Mouse (Mus musculus): Measurements from ENCODE around the gene Cacng2.

The Cacng2 gene

GRCm38 (mm10) chr15:78119704-78120103 lies at the start of gene Cacng2:
Cacng2 (minus strand) TSS chr15:78120028.
- in situ Hi-C loops (cut with MboI, MseI) = no loop called here

DNA sequence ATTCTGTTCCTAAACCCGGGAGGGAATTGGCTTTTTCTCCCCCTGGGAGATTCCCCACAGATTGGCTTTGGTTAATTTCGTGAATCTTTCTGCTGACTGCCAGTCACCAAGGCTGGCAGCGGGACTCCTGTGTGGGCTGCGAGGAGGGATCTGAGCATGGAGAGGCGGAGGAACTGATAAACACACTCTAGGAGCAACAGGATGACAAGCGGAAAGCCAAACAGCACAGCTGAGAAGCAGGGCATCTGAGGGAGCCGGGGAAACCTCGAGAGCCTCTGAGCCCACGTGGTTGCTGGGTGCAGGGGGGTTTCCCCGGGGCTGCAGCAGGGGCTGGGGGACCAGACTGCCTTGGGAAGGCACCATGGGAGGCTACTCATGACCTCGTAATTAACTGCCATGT lies 49.7 kb upstream of the Cacng2 start:
- in situ Hi-C loops (cut with MboI, MseI) = no loop called here

GRCm38 (mm10) chr15:78165292-78165691 lies 45.5 kb upstream of the Cacng2 start:
- in situ Hi-C loops (cut with MboI, MseI) = no loop called here

GRCm38 (mm10) chr15:78164466-78164865 lies 44.6 kb upstream of the Cacng2 start:
- in situ Hi-C loops (cut with MboI, MseI) = no loop called here

DNA sequence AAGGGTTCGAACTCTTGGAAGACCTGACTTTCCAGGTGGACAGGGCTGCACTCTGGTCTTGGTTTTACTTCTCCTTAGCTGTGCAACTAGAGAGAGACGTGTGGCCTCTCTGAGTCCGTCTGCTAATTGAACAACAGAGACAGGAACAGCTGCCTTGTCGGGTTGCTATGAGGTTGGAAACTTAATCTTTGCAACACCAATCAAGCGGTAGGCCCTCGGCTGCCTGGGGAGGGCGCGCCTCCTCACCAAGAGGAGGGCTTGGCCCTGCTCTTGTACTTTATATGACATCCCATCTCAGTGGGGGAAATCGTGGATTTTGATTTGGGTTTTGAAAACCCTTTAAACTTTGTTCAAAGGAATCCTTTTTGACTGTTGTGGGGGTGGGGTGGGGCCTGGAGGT lies 42.1 kb upstream of the Cacng2 start:
- in situ Hi-C loops (cut with MboI, MseI) = no loop called here

- in situ Hi-C loops (cut with MboI, MseI) = no loop called here
Observed at GRCm38 (mm10) chr15:78158335-78158734, 38.5 kb upstream of the Cacng2 start.

DNA sequence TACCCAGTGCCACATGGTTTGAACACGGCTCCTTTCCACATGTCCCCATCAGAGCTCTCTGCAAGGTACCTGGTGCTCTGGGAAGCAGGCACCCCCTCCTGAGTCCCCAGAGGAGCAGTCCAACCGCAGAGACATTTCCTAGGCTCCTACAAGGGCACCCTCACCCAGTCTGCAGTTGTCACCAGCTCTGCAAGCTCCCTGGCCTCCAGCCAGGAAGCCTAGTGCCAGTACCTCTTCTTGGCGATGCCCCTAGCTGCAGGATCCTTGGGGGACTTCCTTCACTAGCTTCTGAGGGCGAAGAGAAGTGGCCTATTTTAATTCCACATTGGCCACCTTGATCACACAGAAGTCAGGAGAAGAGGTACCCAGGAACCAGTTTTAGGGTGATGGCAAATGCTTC lies 38.0 kb upstream of the Cacng2 start:
- in situ Hi-C loops (cut with MboI, MseI) = no loop called here

GRCm38 (mm10) chr15:78157330-78157729 lies 37.5 kb upstream of the Cacng2 start:
- in situ Hi-C loops (cut with MboI, MseI) = no loop called here

GRCm38 (mm10) chr15:78155421-78155820 lies 35.6 kb upstream of the Cacng2 start:
- in situ Hi-C loops (cut with MboI, MseI) = no loop called here

GRCm38 (mm10) chr15:78153045-78153775 lies 33.4 kb upstream of the Cacng2 start:
- in situ Hi-C loops (cut with MboI, MseI) = no loop called here

DNA sequence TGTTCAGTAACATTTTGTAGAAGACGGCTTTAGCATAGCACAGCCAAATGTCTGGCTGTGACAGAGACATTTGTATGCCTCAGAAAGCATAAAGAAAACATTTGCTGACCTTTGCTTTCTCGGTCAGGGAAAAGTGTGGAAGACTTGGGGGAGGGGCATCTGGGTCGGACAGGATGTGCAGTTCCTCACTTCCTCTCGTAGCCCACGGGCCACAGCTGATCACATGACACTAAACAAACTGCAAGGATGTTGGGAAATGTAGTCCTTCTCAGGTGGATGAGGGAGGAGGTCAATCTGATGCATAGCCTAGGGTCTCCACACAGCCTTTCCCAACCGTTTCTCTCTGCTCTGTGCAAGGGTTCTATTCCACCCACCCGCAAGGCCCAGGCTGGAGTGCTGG lies 28.7 kb upstream of the Cacng2 start:
- in situ Hi-C loops (cut with MboI, MseI) = no loop called here

- in situ Hi-C loops (cut with MboI, MseI) = no loop called here
Observed at GRCm38 (mm10) chr15:78140226-78140625, 20.4 kb upstream of the Cacng2 start.

- in situ Hi-C loops (cut with MboI, MseI) = no loop called here
Observed at GRCm38 (mm10) chr15:78134606-78135005, 14.8 kb upstream of the Cacng2 start.

- in situ Hi-C loops (cut with MboI, MseI) = no loop called here
Observed at GRCm38 (mm10) chr15:78133389-78133788, 13.6 kb upstream of the Cacng2 start.

DNA sequence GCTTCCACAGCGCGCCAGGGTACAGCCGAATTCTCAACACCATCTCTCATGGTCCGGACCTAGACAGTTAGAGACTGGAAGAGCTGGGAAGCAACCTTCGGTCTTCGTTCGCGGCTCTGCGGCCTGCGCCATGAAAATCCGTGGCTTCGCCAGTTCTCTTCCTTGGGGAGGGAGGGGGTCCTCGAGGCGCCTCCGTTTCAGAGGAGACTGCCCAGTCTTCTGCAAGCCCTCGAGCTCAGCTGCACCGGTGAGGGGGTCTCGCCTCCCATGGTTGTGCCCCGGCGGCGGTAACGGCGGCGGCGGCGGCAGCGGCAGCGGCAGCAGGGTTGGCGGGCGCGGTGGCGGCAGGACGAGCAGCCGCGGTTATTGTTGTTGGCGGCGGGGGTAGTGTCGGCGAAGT lies 580 bp downstream of the Cacng2 start:
- in situ Hi-C loops (cut with MboI, MseI) = no loop called here

DNA sequence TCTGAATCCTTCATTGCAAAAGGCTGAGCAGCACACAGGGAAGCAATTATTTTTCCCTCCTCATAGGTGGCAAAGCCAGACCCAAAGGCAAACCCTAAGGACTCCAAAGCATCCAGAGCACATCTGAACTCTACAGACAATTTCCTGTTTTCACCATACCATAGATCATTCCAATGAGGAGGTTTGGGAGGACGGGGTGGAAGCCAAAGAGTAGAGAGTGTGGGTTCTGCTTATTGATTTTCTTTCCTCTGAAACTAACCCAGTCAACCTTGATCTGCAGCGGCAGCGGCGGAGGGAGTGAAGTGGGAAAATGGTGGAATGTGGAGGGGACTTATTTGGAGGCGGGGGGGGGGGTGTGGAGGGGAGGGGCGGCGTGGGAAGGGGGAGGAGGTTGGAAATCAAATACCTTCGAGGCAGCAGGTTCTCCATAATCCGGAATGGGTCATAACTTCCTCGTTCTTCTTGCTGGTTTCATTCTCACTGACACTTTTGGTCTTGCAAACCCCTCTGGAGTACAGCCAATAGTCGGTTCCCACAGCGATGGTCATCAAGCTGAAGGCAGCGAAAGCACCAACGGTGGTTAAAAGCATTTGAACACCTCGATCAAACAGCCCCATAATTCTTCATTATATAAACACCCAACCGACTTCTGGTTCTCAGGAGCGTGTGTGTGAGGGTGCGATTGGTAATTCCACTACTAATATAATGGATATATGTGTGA lies 1.4 kb downstream of the Cacng2 start:
- in situ Hi-C loops (cut with MboI, MseI) = no loop called here

DNA sequence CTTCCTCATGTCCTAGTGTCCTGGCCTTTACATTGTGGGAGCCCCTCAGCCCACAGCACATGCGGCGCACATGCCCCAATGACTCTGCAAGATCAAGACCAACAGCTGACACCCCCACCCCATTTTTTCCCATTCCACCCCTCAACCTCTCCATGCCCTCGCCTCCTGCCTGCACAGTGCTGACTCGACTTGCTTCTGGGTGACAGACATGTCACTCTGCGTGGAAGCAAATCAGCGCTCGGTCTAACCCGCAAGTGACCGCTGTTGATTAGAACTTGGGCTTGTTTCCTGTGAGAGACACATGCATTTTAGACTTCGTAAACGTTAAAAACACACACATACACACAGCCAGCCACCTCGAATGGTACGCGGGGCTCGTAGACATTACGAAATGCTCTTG lies 2.1 kb downstream of the Cacng2 start:
- in situ Hi-C loops (cut with MboI, MseI) = no loop called here

DNA sequence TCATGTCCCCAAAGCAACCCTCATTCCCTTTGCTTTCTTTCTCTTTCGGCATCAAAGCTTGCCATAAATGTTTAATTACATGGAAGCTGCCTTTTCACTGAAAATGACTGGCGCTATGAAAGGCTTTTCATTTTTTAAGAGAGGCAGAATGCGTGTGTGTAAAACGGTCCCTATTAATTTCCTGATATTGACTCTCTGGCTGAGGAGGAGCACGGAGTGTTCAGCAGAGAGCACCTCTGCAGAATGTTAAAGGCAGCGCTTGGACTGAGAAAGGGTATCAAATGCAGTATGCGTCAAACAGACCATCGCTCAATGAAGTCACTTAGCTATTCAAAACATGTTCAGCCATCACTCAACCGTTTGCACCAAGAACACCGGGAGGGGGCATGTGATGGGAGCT lies 2.9 kb downstream of the Cacng2 start:
- in situ Hi-C loops (cut with MboI, MseI) = no loop called here

GRCm38 (mm10) chr15:78116244-78116643 lies 3.6 kb downstream of the Cacng2 start:
- in situ Hi-C loops (cut with MboI, MseI) = no loop called here

DNA sequence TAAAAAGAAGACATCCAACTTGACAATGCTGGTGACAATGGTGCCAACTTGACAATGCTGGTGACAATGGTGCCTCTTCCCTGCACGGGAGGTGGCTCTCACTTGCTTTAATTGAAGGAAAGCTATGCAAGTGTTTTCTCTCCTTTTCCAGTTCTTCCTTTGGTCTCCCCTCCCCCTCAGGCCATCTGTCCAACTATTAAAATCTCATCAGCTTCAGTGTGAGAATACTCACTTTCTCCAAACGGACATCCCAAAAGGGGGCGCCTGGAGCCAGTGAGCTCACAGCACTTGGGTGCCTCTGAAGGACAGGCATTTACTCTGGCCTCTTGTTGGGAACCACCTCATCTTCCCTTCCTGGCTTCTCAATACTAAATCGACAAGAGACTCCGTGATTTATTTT lies 20.3 kb downstream of the Cacng2 start:
- in situ Hi-C loops (cut with MboI, MseI) = no loop called here

DNA sequence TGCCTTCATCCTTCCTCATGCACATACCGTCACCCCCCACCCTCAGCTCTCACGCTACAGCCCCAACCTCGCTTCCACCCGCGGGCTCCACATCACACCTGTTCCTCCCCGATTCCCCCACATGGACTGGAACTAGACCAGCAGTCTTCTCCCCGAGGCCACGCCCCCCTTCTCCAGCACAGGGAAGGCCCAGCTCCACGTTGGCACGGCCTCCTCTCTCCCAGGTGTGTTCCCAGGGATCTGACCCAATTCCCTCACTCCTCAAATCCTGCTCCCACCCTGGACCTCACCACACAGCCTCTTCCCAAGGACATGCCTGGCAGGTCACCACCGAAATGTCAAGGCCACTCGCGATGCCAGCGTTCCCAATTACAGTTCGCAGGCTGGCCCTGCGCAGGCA lies 23.8 kb downstream of the Cacng2 start:
- in situ Hi-C loops (cut with MboI, MseI) = no loop called here

DNA sequence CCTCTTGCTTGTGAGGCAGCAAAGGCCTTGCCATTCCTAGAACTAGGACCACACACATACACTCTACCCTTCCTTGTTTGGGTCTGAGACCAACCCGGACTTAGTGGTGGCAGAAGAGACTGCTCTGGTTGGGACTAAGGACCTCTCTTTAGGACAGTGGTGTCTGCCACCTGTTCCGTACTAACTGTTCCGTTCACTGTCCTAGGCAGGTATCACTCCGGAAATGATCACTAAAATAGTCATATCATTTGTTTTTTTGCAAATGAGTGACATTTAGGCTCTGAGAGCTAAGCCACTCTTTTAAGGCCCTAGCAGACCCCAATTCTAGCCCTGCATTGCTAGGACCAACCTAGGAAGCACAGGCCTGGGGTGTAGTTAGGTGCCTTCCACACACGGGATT lies 26.2 kb downstream of the Cacng2 start:
- in situ Hi-C loops (cut with MboI, MseI) = no loop called here

DNA sequence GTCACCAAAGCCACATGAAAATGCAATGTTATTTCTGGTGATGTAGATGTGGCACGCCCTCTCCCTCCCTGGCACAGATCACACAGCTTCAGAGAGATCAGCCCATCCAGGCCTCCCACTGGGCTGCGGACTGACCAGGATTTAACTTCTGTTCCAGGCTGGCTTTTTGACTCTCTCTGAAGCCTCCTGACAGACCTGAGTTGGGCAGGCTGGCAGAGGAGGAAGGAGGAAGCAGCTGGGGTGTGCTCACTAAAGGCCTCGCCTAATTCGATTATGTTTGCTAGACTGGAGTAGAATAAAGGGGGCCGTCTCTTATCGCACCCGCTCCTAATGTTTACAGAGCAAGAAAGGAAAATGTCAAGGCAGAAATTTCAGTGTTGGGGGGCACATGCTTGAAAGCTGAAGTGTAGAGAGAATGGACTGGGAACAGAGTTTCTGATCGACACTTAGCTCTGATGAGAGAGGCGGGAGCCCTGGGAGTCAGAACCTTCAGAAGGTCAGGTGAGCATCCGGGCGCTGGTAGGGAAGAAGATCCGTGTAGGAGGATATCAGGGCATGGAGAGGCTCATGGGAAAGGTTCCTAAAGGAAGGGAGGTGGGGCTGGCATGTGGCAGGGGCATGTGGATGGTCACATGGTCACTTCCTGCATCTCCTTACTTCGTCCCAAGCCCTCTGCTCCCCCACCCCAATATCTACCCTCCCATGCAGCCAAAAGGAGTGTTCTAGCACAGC lies 36.8 kb downstream of the Cacng2 start:
- in situ Hi-C loops (cut with MboI, MseI) = loop anchor here (10.0 kb wide), 1 partner anchor 618 kb away; no protein-coding TSS in a partner anchor
